Mouse (Mus musculus): ENCODE measurements around the gene Ankrd28.
A peak's percentile ranks its signal among the peaks of the same experiment; 100 is the strongest.

The Ankrd28 gene

DNA sequence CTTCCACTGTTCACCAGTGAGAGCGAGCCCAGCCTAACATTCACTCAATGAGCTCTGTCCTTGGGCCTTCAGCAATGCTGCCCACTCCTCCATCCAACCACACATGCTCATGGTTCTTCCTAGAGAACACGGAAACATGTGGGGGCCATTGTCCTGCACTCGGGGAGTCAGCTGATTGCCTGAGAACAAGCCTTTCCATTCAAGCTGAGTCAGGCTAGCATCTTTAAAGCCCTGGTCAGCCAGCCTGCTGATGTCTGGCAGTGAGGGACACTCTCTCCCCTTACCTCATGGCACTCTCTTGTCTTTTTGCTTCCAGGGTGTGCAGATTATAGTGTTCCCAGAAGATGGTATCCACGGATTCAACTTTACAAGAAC lies 164.9 kb downstream of the Ankrd28 start:
- no peak for DNase-seq (ENCODE audit: low spot score)

DNA sequence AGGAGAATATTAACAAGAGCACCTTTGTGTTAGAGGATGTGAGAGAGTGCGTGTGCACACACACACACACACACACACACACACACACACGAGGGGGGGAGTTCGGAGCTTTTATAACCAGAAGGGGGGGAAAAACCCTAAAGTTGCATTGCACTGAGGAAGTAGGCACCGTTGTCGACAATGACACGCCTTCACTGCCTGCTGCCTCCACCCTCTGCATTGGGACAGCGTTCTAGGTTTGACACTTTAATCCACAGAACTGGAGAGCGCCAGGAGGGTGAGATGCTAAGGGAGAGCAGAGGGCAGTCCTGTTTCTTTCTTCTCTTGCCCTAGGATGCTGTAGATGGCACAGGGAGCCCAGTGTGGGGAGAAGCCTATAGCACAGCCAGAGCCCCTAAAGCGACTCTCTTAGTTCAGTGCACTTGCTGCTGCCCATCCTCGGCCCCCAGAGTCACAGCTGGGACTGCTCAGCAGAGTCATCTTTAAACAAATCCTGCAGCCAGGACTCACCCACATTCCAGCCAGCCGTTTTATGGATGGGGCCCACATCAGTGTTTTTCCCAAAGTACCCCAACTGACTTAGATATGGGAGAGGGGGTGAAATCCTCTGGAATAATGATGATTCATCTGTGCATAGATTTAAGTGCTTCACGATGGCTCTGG lies 165.4 kb downstream of the Ankrd28 start:
- DNase-seq (ENCODE audit: low spot score): no peak

DNA sequence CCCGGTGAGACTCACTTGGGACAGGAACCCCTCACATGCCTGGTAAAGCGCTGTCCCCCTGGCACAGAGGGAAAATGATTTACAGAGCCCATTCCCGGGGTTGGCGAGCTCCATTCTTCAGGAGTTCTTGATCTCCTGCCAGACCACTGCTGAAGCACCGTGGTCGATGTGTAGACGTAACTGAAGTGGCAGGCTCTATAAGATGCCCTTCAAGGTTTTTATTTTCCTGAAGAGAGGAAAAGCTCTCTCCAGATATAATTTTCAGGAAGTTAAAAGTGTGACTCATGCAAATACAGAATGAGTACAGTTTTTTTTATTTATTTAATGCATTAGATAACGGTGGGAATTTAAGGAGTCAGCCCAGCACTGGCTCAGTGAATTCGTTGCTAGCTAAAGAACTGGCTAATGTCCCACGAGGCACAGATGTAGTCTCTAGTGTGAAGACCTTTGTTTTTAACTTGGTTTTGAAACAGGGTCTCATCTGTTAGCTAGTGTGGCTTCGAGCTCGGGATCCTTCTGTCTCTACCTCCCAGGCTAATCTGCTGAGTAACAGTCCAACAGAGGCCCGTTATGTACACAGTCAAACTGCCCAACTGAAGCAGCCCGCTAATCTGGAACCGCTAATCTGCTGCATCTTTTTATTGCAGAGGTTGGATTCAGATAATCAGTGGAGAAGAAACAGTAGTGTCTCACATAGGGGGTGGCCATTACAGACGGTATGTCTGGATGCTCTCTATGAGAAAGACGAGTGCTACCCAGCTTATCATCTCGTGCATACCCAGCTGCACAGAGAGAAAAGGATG lies 166.2 kb downstream of the Ankrd28 start:
- peak; percentile 44 for DNase-seq (ENCODE audit: low spot score)

DNA sequence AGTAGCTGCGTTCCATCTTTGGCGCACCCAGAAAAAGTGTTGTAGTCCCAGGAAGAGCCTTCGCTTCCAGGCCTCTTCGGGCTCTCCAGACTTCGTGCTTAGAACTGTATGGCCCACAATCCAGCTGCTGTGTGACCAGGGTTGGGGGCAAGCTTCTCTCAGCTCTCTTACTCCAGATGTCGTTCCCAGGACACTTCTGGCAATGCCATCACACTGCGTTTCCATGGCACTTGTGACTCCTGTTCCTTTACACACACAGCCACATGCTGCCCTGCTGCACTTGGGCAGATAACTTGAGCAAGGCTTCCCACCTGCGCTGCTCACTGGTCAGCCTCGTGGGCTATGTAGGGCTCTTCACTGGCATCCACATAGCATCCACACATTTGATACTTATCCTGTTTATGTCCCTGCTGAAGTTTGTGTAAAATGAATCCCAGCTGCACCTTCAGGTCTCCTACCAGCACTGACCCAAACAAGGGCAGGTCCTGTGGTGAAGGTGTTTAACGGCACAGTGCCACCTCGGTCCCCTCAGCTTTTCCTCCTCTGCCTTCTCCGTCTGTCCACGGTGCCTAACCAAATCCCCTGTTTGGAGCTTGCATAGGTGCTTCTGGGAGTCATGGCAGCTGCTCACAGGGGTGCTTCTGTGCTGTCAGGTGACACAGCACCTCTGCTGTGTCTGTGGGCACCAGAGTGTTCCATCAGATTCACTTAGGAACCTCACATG lies 166.9 kb downstream of the Ankrd28 start:
- no peak for DNase-seq (ENCODE audit: low spot score)

DNA sequence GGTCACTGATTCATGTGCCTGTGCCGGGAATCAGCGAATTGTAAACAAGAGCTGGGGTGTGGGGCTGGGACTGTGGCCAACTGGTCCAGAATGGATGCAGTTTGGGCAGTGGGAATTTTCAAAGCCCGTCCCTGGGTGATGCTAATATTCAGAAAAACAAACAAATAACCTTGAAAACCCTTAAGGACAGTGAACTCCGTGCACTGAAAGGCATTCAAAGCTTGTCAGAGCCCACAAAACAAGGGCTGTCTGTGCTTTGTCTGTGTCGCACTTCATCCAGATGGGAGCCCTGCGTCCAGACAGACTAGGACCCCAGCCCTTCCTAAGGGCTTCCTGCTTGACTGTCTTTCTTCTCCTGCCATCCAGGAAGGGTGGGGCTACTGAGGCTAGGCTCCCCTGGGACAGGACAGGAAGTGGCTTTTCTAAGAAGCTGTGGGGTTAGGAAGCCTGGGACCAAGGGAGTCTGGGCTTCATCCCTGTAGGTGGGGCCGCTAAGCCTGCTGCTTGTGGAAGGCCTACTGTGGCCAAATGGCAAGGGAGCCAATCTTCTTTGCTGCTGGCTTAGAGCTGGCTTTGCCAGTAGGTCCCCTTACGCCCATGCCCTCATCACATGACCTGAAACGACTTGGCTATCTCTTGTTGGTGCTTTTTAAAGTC lies 167.8 kb downstream of the Ankrd28 start:
- DNase-seq (ENCODE audit: low spot score): peak; percentile 76

DNA sequence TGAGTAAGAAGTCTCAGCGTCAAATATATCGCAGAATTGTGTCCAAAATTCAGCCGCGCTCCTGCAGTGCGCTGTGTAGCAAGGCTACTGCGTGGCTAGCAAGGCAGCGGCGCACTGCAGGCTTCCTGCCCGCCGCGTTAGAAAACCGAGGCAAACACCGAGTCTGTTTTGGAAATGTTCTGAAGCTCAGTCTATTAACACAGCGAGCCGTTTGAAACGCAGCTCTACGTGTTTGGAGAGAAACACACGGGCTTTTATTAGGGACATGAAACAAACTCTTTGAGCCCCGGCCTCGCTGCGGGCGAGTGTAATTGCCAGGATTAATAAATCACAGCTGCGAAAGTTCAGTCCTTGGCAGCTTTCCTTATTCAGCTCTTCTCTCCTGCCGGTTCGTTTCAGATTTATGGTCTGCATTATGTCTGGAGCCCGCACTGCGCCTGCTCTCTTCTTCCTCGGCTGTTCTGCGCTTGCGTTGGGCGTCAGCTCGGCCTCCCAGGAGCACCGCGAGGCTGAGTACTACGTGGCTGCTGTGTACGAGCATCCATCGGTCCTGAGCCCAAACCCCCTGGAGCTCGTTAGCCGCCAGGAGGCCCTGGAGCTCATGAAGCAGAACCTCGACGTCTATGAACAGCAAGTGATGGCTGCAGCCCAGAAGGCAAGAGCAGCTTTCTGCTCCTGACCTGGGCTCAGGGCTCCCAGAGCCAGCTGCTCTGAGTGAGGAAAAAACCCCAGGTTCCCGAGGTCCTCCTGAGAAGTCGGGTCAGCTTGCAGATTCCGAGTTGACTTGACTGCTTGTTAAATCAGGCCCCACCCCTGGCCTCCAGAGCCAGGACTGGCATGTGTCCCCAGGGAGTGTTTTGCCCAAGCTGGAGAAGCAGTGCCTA lies 168.5 kb downstream of the Ankrd28 start:
- peak; percentile 99 for DNase-seq (ENCODE audit: low spot score)

DNA sequence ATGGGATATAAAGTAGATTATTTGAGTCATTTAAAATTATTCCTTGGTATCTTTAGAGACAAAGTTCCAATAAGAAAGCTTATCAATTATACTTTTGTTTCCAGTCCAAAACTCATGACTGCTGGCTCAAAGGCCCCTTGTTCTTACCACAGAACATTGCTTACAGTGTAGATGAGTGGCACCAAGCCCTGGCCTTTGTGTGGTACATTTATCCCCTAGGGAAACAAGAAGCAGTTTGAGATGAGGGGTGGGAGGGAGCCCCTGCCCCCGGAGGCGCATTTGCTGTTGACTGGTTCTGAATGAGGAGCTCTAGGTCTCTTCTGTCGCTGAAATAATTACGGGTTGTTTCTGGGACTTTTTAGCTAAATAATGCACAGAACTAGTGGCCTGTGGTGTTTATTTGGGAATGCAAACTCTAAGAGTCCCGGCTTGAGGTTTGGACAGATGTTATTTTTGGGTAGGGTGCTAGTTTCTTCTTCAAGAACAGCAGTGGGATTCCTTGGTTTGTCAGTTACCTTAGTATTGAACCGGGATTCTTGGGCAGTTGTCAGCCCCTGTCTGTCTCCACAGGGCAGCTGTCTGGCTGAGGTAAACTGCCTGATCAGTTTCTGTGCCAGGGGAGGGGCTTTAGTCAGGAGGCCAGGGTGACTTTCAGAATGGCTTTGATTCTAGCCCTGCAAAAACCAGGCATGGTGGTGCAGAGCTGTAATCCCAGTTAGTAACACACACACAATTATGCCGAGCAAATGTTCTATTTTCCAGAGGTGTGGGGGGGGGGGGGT lies 169.9 kb downstream of the Ankrd28 start:
- peak; percentile 56 for DNase-seq (ENCODE audit: low spot score)

DNA sequence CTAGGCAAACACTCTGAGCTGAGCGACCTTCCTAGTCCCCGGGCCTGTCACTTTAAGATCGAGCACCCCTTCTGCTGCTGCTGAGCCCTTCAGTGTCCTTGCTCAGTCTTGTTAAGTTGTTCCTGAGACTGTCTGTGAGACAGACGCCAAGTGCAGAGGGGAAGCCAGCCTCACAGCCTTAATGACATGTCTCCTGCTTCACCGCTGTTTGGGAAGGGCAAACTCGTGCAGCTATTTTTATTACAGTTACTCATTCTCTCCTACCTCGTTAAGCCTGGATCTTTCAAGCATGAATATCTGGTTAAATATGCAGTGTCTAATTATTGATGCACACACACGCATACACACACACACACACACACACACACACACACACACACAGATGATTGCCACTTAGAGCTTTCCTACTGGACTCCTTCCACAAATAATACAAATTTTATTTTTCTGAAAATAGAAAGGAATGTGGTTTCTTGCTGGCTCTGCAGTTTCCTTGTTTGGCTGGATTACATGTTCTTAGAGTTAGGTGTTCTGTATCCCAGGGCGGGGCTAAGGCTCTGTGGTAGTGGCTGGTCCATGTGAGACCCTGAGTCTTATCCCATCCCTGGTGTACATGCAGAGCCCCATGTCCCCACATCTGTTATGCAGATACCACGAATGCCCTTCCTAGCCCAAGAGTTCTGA lies 170.8 kb downstream of the Ankrd28 start:
- peak; percentile 71 for DNase-seq (ENCODE audit: low spot score)

DNA sequence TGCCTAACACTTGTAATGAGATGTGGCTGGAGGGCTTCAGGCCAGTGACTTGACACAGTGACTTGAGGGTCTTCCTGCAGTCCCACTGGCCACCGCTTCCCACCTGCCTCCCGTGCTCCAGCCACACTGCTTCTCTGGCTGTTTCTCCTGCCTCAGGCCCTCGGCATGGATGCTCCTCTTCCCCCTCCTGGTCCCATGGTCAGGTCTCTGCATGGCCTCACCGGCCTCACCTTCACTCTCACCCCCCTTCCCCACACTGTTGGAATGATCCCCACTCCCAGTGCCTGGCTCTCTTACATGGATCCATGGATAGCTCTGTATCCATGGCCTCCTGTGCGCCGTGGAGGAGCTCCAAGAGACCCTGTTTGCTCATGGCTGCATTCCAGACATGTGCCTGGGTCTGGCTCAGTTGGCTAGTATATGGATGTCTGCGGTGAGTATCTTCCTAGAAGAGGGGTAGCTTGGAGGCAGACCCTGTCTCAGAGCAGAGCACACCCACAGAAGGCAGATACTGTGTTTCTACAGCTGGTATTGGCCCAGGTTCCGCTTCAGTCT lies 172.2 kb downstream of the Ankrd28 start:
- no peak for DNase-seq (ENCODE audit: low spot score)

DNA sequence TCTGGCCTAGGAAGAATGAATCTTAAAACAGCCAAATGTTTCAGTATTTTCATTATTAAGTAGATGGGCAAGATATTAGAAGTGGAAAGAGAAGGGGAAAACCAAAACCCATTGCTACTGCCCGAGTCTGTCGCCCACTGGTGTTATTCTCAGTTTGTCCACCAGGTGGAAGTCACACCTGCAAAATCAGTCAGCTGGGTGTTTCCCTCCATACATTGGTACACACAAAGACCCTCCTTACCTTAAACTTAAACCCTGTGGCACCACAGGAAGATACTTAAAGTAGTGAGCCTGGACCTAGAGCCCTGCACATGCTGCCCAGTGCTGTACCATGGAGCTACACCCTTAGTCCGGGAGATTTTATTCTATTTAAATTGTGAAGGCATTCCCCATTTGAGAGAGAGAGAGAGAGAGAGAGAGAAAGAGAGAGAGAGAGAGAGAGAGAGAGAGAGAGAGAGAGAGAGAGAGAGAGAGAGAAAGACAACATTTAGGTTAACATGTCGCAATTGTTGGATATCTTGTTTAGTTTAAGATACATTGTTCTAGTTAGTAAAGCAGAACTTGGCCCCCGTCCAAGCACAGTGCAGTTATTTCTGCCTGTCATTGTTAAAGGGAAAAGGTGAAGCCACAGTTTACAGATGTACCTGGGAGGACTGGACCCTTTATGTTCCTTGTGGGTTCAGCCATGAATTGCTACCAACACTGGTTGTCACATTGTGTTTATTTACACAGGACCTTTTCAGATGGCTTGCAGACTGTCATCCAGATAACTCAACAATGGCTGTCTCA lies 173.4 kb downstream of the Ankrd28 start:
- DNase-seq (ENCODE audit: low spot score): peak; percentile 83

DNA sequence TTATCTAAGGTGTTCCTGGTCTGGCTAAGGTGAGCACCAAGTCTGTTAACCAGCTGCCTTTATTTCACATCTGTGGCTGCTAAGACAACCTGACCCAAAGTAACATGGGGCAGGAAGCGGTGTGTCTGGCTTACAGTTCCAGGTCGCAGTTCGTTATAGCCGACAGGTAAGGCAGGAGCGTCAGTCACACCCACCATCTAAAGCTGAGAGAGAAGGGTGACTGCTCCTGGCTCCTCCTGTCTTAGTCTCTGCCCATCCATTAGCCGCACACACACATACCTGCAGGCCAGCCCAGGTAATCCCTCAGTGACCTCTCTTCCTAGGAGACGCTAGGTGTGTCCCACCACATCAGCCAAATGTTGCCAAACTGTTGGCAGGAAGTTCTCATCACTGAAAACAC lies 174.1 kb downstream of the Ankrd28 start:
- DNase-seq (ENCODE audit: low spot score): no peak

DNA sequence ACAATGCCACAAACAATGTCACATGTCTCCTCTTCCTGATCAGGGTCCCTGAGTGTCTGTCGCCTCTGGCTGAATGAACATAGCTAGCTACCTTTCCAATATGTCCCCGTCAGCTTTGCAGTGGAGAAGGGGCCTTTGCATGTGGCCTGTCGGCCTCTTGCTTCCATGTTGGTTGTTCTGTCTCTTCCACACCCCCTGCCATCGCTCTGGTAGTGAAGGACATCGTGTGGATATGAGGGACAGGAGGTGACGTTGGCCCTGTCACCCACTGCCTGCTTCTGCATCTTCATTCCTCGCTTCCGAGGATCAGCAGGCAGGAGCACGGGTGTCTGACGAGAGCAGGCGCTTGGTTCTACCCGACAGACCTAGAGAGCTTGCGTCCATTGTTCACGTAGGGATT lies 175.0 kb downstream of the Ankrd28 start:
- no peak for DNase-seq (ENCODE audit: low spot score)

DNA sequence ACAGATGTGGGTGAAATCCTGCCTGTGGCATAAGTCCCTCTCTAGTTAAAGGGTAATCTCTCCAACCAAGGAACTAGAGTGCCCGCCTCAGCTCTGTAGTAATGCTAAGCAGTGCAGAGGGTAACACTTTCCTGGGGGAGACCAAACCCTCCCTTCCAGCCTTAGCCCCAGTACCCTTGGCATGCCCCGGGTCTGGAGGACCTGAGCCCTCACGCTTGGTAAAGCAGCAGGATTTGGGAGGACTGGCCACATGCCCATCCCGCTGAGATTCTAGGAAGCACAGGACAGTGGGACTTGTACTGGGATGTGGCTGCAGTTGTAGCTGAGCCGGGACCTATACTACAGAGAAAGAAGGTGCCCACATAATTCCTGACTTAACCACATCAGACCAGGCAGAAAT lies 175.6 kb downstream of the Ankrd28 start:
- DNase-seq (ENCODE audit: low spot score): peak; percentile 75

DNA sequence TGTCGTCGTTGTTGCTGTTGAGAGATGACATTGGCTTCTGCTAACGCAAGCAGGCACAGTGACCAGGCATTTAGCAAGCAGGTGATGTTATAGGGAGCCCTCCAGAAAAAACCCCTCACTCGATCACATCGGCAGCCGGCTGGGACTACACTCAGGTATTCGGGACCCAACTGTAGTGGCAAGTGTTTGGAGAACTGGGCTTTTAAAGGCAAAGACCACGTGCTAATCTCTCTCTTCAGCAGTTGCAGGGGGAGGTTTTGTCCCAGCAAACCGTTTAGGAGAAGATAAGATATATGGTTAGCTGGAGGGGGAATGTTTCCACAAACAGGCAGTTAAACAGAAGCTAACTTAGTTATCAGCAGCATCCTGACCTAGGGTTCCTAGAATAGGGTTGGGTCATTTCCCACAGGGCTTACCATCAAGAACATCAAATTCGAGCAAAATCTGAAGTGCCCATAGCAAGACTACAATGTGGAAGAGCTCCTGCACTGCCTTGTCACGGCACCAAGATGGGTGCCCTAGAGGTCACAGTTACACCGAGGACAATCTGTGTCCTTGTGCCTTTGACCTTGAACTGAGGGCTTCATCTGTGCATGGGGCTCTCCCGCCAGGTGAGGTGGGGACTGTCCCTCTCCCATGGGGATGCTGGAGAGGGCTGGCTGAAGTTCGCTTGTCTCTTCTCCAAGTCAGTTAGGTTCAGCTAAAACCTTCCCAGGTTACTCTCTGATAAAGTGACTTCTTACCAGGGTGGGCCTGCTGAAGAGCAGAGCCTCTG lies 177.2 kb downstream of the Ankrd28 start:
- DNase-seq (ENCODE audit: low spot score): no peak

DNA sequence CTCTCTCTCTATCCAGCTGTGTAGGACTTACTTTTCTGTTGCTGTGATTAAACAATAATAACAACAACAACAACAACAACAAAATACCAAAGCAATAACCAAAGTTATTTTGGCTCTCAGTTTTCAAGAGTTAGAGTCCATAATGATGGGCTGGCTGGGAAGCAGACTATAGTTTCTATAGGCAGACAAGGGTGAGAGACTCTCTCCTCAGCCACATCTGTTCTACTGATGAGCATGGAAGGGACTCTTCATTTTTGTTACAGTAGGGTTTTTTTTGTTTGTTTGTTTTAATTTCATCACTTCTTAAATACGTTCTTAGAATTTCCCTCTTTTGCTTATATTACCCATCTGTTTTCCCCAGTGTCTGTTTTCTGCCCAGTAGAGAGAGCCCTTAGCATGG lies 177.8 kb downstream of the Ankrd28 start:
- no peak for DNase-seq (ENCODE audit: low spot score)

DNA sequence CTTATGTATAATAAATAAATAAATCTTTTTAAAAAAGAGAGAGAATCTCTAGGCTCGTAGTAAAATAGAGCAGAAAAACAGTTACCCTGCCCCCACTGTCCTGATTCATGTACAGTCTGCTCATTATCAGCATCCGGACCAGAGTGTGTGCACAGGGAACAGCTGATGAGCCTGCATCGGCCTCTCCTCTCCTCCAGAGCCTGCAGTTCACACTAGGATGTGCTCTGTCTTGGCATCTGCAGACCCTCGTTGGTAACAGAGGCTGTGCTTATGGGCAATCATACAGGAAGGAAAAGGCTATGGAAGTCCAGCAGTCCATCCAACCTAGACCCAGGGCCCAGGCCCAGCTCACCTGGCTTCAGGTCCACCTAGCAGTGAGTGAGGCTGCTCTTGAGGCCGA lies 178.3 kb downstream of the Ankrd28 start:
- no peak for DNase-seq (ENCODE audit: low spot score)

DNA sequence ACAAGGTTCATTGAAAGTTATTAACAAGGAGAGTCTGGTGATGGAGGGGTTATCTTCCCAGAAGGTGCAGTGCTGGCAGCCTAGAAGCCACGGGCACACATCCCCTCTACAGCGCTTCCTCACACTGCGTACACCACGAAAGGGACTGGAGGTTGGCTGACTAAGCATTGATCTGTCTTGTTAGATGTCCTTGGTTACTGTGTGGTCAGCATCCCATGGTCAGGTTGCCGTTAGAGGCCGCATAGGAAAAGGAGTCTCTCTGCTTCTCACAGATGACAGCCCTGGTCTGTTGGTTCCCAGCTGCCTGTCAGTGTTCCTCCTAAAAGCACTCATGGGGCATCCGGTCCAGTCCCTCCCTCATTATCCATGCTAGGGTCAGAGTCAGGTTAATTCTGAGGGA lies 179.2 kb downstream of the Ankrd28 start:
- no peak for DNase-seq (ENCODE audit: low spot score)

DNA sequence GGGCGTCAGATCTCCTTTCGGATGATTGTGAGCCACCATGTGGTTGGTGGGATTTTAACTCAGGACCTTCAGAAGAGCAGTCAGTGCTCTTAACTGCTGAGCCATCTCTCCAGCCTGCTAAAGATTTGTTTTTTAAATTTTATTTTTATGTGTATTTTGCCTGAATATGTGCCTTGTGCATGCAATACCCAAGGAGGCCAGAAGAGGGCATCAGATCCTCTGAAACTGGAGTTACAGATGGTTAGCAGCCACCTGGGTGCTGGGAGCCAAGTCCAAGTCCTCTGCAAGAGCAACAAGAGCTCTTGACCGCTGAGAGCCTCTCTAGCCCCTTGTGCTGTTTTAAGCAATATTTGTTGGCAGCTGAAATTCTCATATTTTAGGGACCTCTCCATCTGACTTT lies 180.1 kb downstream of the Ankrd28 start:
- no peak for DNase-seq (ENCODE audit: low spot score)
